Mouse (Mus musculus): ENCODE measurements around the gene Smarce1.

The Smarce1 gene

DNA sequence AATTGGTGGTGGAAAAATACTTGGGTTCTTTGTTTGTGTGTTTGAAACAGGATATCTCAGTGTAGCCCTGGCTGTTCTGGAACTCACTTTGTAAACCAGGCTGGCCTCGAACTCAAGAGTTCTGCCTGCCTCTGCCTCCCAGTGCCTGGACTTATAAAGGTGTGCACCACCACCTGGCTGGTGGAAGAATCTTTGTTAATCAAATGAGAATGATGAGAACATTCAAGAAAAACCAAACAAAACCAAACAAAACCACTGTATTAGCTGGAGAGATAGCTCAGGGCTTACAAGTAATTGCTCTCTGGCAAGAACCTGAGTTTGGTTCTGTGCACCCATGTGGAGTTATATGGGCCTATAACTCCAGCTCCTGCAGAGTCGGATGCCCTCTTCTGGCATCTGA lies 61.4 kb downstream of the Smarce1 start:
- DNase-seq (ENCODE audit: low spot score): no peak

DNA sequence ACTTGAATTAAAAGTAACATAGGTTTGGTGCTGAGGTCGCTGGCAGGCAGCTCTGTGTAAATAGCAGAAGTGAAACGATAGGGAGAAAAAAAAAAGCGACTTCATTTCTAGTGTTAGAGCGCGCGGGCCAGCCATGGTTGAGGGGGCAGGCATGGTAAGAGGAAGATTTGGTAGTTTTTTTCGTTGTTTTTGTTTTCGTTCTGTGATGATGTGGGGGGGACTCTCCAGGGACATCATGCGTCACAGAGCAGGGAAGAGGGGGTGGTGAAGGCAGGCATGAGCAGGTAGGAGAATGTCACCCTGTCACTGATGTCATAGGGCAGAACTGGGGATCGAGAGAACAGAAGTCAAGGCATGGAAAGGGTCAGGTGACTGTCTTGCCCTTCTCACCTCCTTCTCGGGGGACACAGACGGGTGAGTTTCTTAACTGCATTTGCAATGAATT lies 62.8 kb downstream of the Smarce1 start:
- no peak for DNase-seq (ENCODE audit: low spot score)

DNA sequence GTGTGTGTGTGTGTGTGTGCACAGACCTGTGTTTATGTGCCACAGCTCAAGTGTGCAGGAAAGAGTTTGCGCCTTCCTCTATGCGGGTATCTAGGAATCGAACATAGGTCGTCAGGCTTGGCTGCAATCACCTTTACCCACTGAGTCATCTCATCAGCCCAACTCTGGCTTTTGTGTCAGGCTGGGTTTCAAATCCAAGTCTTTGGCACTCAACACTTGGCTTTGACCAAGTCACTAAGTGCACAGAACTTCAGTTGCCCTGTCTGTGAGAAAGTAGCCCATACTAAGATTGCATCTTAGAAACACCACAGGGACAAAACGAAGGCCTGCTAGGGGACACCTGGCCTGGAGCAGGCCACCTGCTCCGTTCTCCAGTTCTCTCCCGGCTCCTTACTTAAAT lies 63.2 kb downstream of the Smarce1 start:
- DNase-seq (ENCODE audit: low spot score): no peak

DNA sequence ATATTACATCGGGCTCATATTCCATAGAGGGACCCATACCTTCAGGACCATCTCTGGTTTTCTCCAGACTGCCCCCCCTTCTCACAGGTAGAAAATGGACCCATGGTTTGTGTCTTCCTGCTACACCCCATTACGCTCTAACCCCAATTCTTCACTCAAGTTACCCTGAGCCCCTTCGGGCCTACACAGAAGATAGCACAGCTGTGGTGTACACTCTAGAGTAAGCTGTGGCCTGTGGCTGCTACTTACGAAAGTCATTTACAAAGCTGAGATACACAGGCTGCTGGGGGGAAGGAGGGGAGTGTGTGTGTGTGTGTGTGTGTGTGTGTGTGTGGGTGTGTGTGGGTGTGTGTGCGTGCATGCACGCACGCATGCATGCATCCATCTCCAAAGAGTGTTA lies 64.6 kb downstream of the Smarce1 start:
- DNase-seq (ENCODE audit: low spot score): no peak

DNA sequence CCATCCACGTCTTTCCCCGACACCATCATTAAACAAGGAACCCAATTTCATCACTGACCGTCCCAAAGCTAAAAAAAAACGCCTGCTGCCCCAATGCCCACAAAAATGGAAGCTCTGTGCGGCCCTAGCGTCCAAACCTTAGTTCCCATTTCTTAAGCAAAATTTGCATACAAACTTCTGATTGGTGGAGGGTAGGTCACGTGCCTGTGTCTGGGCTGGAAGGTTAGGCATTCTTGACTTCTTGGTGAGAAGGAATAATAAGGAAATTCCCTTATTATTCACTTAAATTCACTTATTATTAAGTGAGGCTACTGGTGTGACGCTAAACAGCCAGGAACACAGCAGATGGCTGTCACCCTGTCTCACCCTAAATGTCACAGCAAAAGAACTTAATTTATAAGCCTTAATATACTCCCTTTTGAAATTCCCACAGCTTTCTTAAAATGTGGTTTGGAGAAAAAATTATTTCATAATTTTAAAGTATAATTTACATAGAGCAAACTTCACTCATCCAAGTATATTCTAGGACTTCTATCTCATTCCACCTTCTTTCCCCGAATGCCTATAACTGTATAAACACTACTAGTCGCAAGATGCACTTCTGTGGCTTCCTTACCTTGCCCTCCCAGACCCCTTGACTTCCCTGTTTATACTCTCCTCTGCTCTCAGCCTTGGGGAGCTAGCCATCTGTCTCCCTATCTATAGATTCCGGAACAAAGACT lies 65.6 kb downstream of the Smarce1 start:
- DNase-seq (ENCODE audit: low spot score): no peak

DNA sequence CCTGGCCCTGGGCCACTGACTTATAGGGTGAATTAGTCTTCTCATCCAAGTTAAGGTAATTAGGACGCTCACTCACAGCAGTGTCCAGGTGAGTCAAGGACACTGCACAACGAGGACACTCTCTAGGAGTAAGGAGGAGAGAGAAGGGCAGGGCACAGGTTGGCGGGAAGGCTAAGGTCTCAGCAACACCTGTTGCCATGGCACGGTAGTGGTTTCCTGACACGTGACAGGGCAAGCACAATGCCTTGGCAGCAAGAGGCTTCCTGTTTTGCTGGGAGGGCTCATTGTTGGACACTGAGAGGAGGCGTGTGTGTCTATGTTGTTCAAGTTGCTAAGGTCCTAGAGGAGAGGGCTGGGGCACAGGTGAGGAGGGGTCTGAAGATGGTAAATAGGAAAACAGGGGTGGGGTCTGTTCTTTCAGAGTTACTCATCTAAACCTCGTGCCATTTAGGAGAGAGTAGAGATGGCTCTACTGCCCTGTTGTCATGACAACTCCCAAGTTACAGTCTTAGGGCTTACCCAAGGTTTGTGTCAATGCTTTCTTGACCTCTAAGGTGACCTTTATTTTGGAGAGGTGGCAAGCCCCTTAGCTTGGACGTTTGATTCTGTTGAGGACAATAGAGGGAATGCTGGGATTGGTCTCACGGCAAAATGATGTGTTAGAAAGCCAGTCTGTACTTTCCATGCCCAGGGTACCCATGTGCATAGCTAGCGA lies 67.7 kb downstream of the Smarce1 start:
- DNase-seq (ENCODE audit: low spot score): no peak

DNA sequence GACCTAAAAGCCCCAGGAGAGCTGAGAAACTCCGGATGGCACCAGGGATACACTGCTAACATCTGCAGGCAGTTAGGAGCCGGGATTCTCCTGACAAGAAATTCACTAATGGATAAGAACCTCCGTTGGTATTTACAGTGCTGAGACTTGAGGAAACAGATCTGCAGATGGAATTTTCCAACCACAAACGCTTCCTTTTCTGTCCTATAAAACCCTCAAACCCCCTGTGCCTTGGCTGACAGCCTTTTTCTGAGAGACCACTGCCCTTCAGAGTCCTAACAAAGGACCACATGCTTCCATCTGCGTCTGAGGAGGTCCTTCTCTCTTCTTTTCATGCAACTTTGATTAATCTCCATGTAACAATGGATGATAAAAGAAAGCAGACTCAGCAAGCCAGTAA lies 69.2 kb downstream of the Smarce1 start:
- DNase-seq (ENCODE audit: low spot score): no peak

DNA sequence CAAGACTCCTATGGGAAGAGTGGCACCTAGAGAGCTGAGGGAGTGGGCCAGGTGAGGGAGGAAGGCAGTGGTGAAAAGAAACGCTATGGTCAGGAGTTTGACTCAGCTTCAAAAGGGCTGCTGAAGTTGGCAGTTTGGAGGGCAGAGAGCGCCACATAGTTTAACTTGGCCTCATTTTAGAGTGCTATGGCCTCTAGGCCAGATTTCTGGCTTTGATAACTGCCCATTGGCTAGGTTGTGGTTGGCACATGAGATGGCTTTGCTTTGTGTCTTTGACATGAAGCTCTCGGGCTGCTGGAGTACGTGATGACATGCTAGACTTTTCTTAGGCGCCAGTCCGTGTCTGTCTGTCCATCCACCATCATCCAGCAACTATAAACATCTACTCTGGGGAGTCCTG lies 70.6 kb downstream of the Smarce1 start:
- DNase-seq (ENCODE audit: low spot score): no peak
